Mouse (Mus musculus): ENCODE results near the gene Fgg. TPM values are rescaled to one million over a fixed set of nuclear protein-coding genes. Genes with fewer than 3 reads are reported as not detected.

The Fgg gene
- polyA plus RNA-seq, 1 experiment from 2014 or later, result 4.6 TPM

DNA sequence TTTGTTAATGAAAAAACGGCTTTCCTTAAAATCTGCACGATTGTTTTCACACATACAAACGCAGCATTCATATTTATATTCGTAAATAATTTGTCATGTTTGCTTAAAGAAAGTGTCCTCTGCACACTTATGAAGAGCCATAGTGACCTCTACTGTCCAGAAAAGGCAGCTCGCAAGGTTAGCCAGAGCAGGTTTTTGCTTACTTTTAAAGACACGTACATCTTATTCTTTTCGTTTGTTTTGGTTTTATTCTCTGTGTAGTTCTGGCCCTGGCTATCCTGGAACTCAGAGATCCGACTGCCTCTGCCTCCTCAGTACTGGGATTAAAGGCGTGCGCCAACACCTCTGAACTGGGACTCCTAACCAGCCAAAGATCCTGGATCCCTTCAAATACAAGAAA is 46.2 kb downstream of the Fgg start:
- no peaks in the 10 kb centered on the region for H3K9me3 ChIP-seq (ENCODE audit: control insufficient read depth, low read length)
- H3K4me2 ChIP-seq (replicated peaks; ENCODE audit: low read depth), result no peak overlapping the region
- no peak for TF ChIP-seq EP300 (optimal IDR thresholded peaks at IDR 0.05)
- TF ChIP-seq CTCF (IDR thresholded peaks at IDR 0.05; ENCODE audit: low read depth), result peak; percentile 83
- H3K4me1 ChIP-seq (replicated peaks; ENCODE audit: control insufficient read depth, insufficient read depth), result peaks cover 3% of the 10 kb centered on the region; the same call in 1 of the 2 replicates
- no peak for ATAC-seq (ENCODE audit: low FRiP score, low TSS enrichment)
- 21% methylated on average over 10 of the region's 10 CpGs for WGBS
- no peak overlapping the region for H3K9ac ChIP-seq (ENCODE audit: low read length)
- no peaks in the 10 kb centered on the region for H3K27me3 ChIP-seq (ENCODE audit: control insufficient read depth, insufficient read depth, low read length)
- H3K27ac ChIP-seq (replicated peaks), result no peak overlapping the region
- 0 out of 2 replicates have a peak, but pooled peaks cover 2% of the 10 kb centered on the region for H3K36me3 ChIP-seq (ENCODE audit: control insufficient read depth, insufficient read depth, low read length)
- H3K4me3 ChIP-seq (ENCODE audit: low read depth, low read length), result no peak overlapping the region
- peak; percentile 31 for DNase-seq (ENCODE audit: low spot score)

GRCm38 (mm10) chr3:83054759-83055158 is 47.2 kb downstream of the Fgg start:
- Histone ChIP-seq H3K36me3 (ENCODE audit: control insufficient read depth, insufficient read depth, low read length) (0 out of 2 replicates have a peak, but pooled peaks cover 4% of the 10 kb centered on the region), H3K27me3 (ENCODE audit: control insufficient read depth, insufficient read depth, low read length) (no peaks in the 10 kb centered on the region), H3K4me2 (replicated peaks; ENCODE audit: low read depth) (peak overlapping the region; percentile 42), H3K9me3 (ENCODE audit: control insufficient read depth, low read length) (no peaks in the 10 kb centered on the region), H3K9ac (ENCODE audit: low read length) (no peak overlapping the region), H3K27ac (replicated peaks) (no peak overlapping the region), H3K4me1 (replicated peaks; ENCODE audit: control insufficient read depth, insufficient read depth) (peaks cover 3% of the 10 kb centered on the region; the same call in 1 of the 2 replicates), H3K4me3 (ENCODE audit: low read depth, low read length) (peak overlapping the region; percentile 29; the same call in 1 of the 2 replicates)
- TF ChIP-seq CTCF (IDR thresholded peaks at IDR 0.05; ENCODE audit: low read depth) (no peak), EP300 (optimal IDR thresholded peaks at IDR 0.05) (no peak)
- WGBS, result 22% methylated on average over 13 of the region's 13 CpGs
- no peak for DNase-seq (ENCODE audit: low spot score)
- no peak for ATAC-seq (ENCODE audit: low FRiP score, low TSS enrichment)

- Histone ChIP-seq H3K36me3 (ENCODE audit: control insufficient read depth, insufficient read depth, low read length) (peaks cover 10% of the 10 kb centered on the region; the same call in 1 of the 2 replicates), H3K9ac (ENCODE audit: low read length) (peak within 1 kb of the TSS; percentile 86), H3K4me1 (replicated peaks; ENCODE audit: control insufficient read depth, insufficient read depth) (peaks cover 3% of the 10 kb centered on the region; the same call in 1 of the 2 replicates), H3K4me3 (ENCODE audit: low read depth, low read length) (peak within 1 kb of the TSS; percentile 93), H3K9me3 (ENCODE audit: control insufficient read depth, low read length) (no peaks in the 10 kb centered on the region), H3K27ac (replicated peaks) (peak within 1 kb of the TSS; percentile 84), H3K27me3 (ENCODE audit: control insufficient read depth, insufficient read depth, low read length) (no peaks in the 10 kb centered on the region), H3K4me2 (replicated peaks; ENCODE audit: low read depth) (peak within 1 kb of the TSS; percentile 69)
- DNase-seq (ENCODE audit: low spot score) (peak; percentile 99), ATAC-seq (ENCODE audit: low FRiP score, low TSS enrichment) (peak; percentile 100)
- 2% methylated on average over 61 of the region's 61 CpGs for WGBS
- TF ChIP-seq EP300 (optimal IDR thresholded peaks at IDR 0.05) (no peak), CTCF (IDR thresholded peaks at IDR 0.05; ENCODE audit: low read depth) (peak; percentile 55)
Observed at GRCm38 (mm10) chr3:83055281-83056038, 47.9 kb downstream of the Fgg start, which contains the start of gene Plrg1. Gene Plrg1 (plus strand): TSS chr3:83055522.

GRCm38 (mm10) chr3:83057046-83057445 is 49.5 kb downstream of the Fgg start:
- no peak overlapping the region for H3K4me3 ChIP-seq (ENCODE audit: low read depth, low read length)
- WGBS, result 93% methylated on average over 2 of the region's 2 CpGs
- ATAC-seq (ENCODE audit: low FRiP score, low TSS enrichment) (no peak), DNase-seq (ENCODE audit: low spot score) (no peak)
- peaks cover 24% of the 10 kb centered on the region for H3K36me3 ChIP-seq (ENCODE audit: control insufficient read depth, insufficient read depth, low read length)
- TF ChIP-seq EP300 (optimal IDR thresholded peaks at IDR 0.05) (no peak), CTCF (IDR thresholded peaks at IDR 0.05; ENCODE audit: low read depth) (no peak)
- no peak overlapping the region for H3K9ac ChIP-seq (ENCODE audit: low read length)
- H3K9me3 ChIP-seq (ENCODE audit: control insufficient read depth, low read length), result no peaks in the 10 kb centered on the region
- H3K27me3 ChIP-seq (ENCODE audit: control insufficient read depth, insufficient read depth, low read length), result no peaks in the 10 kb centered on the region
- H3K27ac ChIP-seq (replicated peaks), result no peak overlapping the region
- no peak overlapping the region for H3K4me2 ChIP-seq (replicated peaks; ENCODE audit: low read depth)
- H3K4me1 ChIP-seq (replicated peaks; ENCODE audit: control insufficient read depth, insufficient read depth), result peaks cover 3% of the 10 kb centered on the region; the same call in 1 of the 2 replicates

Other genes with a start within 250 kb of the Fgg start
- gene Rbm46, start 131.2 kb upstream of the Fgg start, polyA plus RNA-seq (2015; fragmentation: Nextera tagmentation; extraction: Ambion mirVana), result 1.2 and 1.5 TPM in 2 replicates
- 0.02 and 0.05 TPM in 2 replicates for gene Lrat, start 103.8 kb upstream of the Fgg start, polyA plus RNA-seq (2015; fragmentation: Nextera tagmentation; extraction: Ambion mirVana)
- 3.9 and 10.0 TPM in 2 replicates for gene Fga, start 18.4 kb downstream of the Fgg start, polyA plus RNA-seq (2015; fragmentation: Nextera tagmentation; extraction: Ambion mirVana)
- gene Fgb, start 42.1 kb downstream of the Fgg start, polyA plus RNA-seq (2015; fragmentation: Nextera tagmentation; extraction: Ambion mirVana), result 2.8 and 6.1 TPM in 2 replicates
- 43.7 and 44.6 TPM in 2 replicates for gene Plrg1, start 47.8 kb downstream of the Fgg start, polyA plus RNA-seq (2015; fragmentation: Nextera tagmentation; extraction: Ambion mirVana)
- gene Dchs2, start 120.2 kb downstream of the Fgg start, polyA plus RNA-seq (2015; fragmentation: Nextera tagmentation; extraction: Ambion mirVana), result 0.35 and 0.53 TPM in 2 replicates

Data from stomach, postnatal 0 days (tissue).